Mouse (Mus musculus) brain, embryonic 14.5 days (tissue): Measurements from ENCODE around the gene Crabp2. TPM values are rescaled to one million over a fixed set of nuclear protein-coding genes. Genes with fewer than 3 reads are reported as not detected.
A peak's percentile ranks its signal among the peaks of the same experiment; 100 is the strongest.

Experiments used
- DNase-seq: peaks from one replicate; pipeline ENCODE4 v3.0.0-alpha.2; 2011; ENCODE audit warnings: low read depth
- CTCF ChIP-seq: fragments of 200-500 bp; IDR thresholded peaks from 2 replicates; pipeline ENCODE4 v1.5.1; 2012; ENCODE audit warnings: inconsistent platforms, mild to moderate bottlenecking, moderate library complexity, borderline replicate concordance; ENCODE audit not compliant: insufficient read depth, insufficient read length; ENCODE audit errors: extremely low read depth
- POLR2A ChIP-seq: fragments of 200-500 bp; IDR thresholded peaks from 2 replicates; pipeline ENCODE4 v1.6.1; 2012; ENCODE audit warnings: mild to moderate bottlenecking, inconsistent platforms, borderline replicate concordance; ENCODE audit not compliant: poor library complexity, insufficient read depth, insufficient read length, severe bottlenecking; ENCODE audit errors: extremely low read depth
- polyA plus RNA-seq: library from polyadenylated mRNA; depleted of rRNA; stranded (reverse); fragments of >200 nt; gene quantifications from 2 replicates; pipeline ENCODE4 v1.2.3, GENCODE M21; 2012

The Crabp2 gene
- polyA plus RNA-seq, 1 experiment, result 33.4 TPM

- TF ChIP-seq CTCF (no peak), POLR2A (no peak)
- DNase-seq, result peak; percentile 56
Measured at GRCm38 (mm10) chr3:87981894-87982835, 33.7 kb downstream of the Crabp2 start.

GRCm38 (mm10) chr3:87982836-87983601, 34.6 kb downstream of the Crabp2 start:
- peak; percentile 74 for DNase-seq
- TF ChIP-seq POLR2A, result no peak
- TF ChIP-seq CTCF, result no peak

- no peak for TF ChIP-seq CTCF
- no peak for TF ChIP-seq POLR2A
Measured at GRCm38 (mm10) chr3:87983627-87984026, 35.2 kb downstream of the Crabp2 start.

GRCm38 (mm10) chr3:87984094-87984493, 35.6 kb downstream of the Crabp2 start:
- DNase-seq, result no peak
- TF ChIP-seq POLR2A, result no peak
- TF ChIP-seq CTCF, result no peak

More at GRCm38 (mm10) chr3:87983627-87984026, 35.2 kb downstream of the Crabp2 start:
- no peak for DNase-seq

GRCm38 (mm10) chr3:87985505-87986320, 37.2 kb downstream of the Crabp2 start:
- peak; percentile 74 for DNase-seq

GRCm38 (mm10) chr3:87986868-87987267, 38.4 kb downstream of the Crabp2 start:
- no peak for TF ChIP-seq POLR2A
- peak; percentile 98 for TF ChIP-seq CTCF
- DNase-seq, result peak; percentile 98

More at GRCm38 (mm10) chr3:87985505-87986320, 37.2 kb downstream of the Crabp2 start:
- TF ChIP-seq CTCF, result no peak

- TF ChIP-seq CTCF (no peak), POLR2A (peak; percentile 68; the same call in 1 of the 2 replicates)
Measured at GRCm38 (mm10) chr3:87987633-87988032, 39.2 kb downstream of the Crabp2 start.

GRCm38 (mm10) chr3:87988068-87988467, 39.6 kb downstream of the Crabp2 start:
- TF ChIP-seq POLR2A, result no peak
- TF ChIP-seq CTCF, result peak; percentile 16; the same call in 1 of the 2 replicates
- peak; percentile 59 for DNase-seq

More at GRCm38 (mm10) chr3:87987633-87988032, 39.2 kb downstream of the Crabp2 start:
- peak; percentile 96 for DNase-seq

GRCm38 (mm10) chr3:87989935-87990334, 41.5 kb downstream of the Crabp2 start:
- TF ChIP-seq POLR2A (no peak), CTCF (no peak)
- no peak for DNase-seq

- no peak for TF ChIP-seq POLR2A
- TF ChIP-seq CTCF, result no peak
- no peak for DNase-seq
Measured at GRCm38 (mm10) chr3:87993436-87993835, 45.0 kb downstream of the Crabp2 start.

- TF ChIP-seq POLR2A, result no peak
- no peak for TF ChIP-seq CTCF
- DNase-seq, result no peak
Measured at GRCm38 (mm10) chr3:87995331-87995730, 46.9 kb downstream of the Crabp2 start.

GRCm38 (mm10) chr3:87996401-87996800, 47.9 kb downstream of the Crabp2 start:
- DNase-seq, result no peak
- TF ChIP-seq POLR2A, result no peak
- TF ChIP-seq CTCF, result no peak
